Mouse (Mus musculus) kidney, embryonic 16.5 days (tissue): Measurements from ENCODE around the gene Foxd1. TPM values are rescaled to one million over a fixed set of nuclear protein-coding genes. Genes with fewer than 3 reads are reported as not detected.

ENCODE experiments used
- ATAC-seq: fragments of 200-750 bp; cut with Nextera tagmentation; 2 replicates; pipeline ENCODE4 v1.8.0; 2017; ENCODE audit warnings: moderate TSS enrichment; ENCODE audit not compliant: low FRiP score, low TSS enrichment
- H3K27ac ChIP-seq: fragments of 300-500 bp; sonication (generic); 2 replicates; pipeline ENCODE4 v1.5.1; 2014; ENCODE audit warnings: low read length
- H3K27me3 ChIP-seq: fragments of 300-500 bp; sonication (generic); 2 replicates; pipeline ENCODE4 v1.6.1; 2014; ENCODE audit warnings: low read length, control low read depth, mixed read lengths; ENCODE audit not compliant: insufficient read depth
- H3K36me3 ChIP-seq: fragments of 300-500 bp; sonication (generic); 2 replicates; pipeline ENCODE4 v1.6.1; 2014; ENCODE audit warnings: low read length, control low read depth, mixed read lengths; ENCODE audit not compliant: insufficient read depth
- H3K4me1 ChIP-seq: fragments of 300-500 bp; sonication (generic); 2 replicates; pipeline ENCODE4 v1.6.1; 2014; ENCODE audit warnings: low read length, control low read depth, mixed read lengths; ENCODE audit not compliant: insufficient read depth
- H3K4me2 ChIP-seq: fragments of 300-500 bp; sonication (generic); replicated peaks from 2 replicates; pipeline ENCODE4 v1.6.1; 2014; ENCODE audit warnings: low read depth, low read length
- H3K4me3 ChIP-seq: fragments of 300-500 bp; sonication (generic); 2 replicates; pipeline ENCODE4 v1.5.1; 2014; ENCODE audit warnings: mild to moderate bottlenecking, low read length
- H3K9ac ChIP-seq: fragments of 300-500 bp; sonication (generic); replicated peaks from 2 replicates; pipeline ENCODE4 v1.6.1; 2014; ENCODE audit warnings: low read length
- H3K9me3 ChIP-seq: fragments of 300-500 bp; sonication (generic); 2 replicates; pipeline ENCODE4 v1.6.1; 2016; ENCODE audit warnings: low read length, control low read depth
- WGBS: fragments of 180-500 bp; shearing (Covaris S2); extraction: QIAGEN DNeasy Blood & Tissue Kit; methylation state at CpG from one replicate; pipeline ENCODE4 v1.1.7; 2014; 5-methylcytosine and 5-hydroxymethylcytosine counted together
- polyA plus RNA-seq: library from polyadenylated mRNA; unstranded; fragments of >200 nt; fragmentation: Nextera tagmentation; extraction: Ambion mirVana; gene quantifications from 2 replicates; pipeline ENCODE4 v1.2.1, GENCODE M21; 2015

Foxd1 gene
- polyA plus RNA-seq = 2.5 and 3.1 TPM in 2 replicates

DNA sequence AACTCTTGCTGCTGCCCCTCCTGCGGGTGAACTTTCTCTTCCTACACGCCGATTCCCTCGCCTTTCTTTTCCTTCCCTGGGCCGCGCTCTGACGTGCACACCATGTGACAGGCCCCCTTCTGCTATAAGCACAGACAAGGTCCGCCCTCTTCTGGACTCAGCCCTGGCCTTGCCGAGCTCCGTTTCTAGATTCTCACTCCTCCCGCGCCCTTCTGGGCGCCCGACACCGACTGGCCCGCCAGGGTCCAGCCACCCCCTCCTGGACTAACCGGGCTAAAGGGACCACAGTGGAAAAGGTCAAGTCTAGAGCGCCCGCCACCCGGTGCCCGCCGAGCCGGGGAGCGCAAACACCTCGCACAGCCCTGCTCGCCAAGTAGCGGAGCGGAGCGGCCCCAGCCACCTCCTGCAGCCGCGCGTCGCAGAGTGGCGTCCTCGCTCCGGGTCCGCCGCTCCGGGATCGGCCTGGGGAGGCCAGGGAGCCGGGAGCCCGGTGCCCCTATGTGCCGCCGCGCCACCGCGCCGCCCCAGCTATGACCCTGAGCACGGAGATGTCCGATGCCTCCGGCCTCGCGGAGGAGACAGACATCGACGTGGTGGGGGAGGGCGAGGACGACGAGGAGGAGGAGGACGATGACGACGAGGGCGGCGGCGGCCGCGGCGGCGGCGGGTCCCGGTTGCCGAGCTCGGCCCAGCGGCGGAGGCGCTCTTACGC, at the start of gene Foxd1:
Gene Foxd1, plus strand, starts transcription at position 153 of the 712 bp plus-strand sequence.
- Histone ChIP-seq H3K4me3 (peak within 1 kb of the TSS; percentile 66), H3K27me3 (peaks cover 76% of the 10 kb centered on the region), H3K4me1 (peaks cover 29% of the 10 kb centered on the region), H3K27ac (peak within 1 kb of the TSS; percentile 75), H3K36me3 (no peaks in the 10 kb centered on the region), H3K9me3 (no peaks in the 10 kb centered on the region), H3K4me2 (peak within 1 kb of the TSS; percentile 77), H3K9ac (peak within 1 kb of the TSS; percentile 84)
- under 1% methylated on average over 67 of the region's 76 CpGs for WGBS
- ATAC-seq = peak; percentile 95

- WGBS = 90% methylated on average over 9 of the region's 9 CpGs
- Histone ChIP-seq H3K4me2 (no peak overlapping the region), H3K27ac (no peak overlapping the region), H3K9ac (no peak overlapping the region), H3K27me3 (no peaks in the 10 kb centered on the region), H3K4me3 (no peak overlapping the region), H3K9me3 (no peaks in the 10 kb centered on the region), H3K4me1 (no peaks in the 10 kb centered on the region), H3K36me3 (peaks cover 12% of the 10 kb centered on the region)
- ATAC-seq = no peak
Measured at GRCm38 (mm10) chr13:98305257-98305656, 48.8 kb upstream of the Foxd1 start.

GRCm38 (mm10) chr13:98306393-98306792, 47.6 kb upstream of the Foxd1 start:
- WGBS = 52% methylated on average over 5 of the region's 5 CpGs
- no peak overlapping the region for H3K4me3 ChIP-seq
- H3K9ac ChIP-seq = no peak overlapping the region
- no peak overlapping the region for H3K27ac ChIP-seq
- no peak for ATAC-seq
- peaks cover 23% of the 10 kb centered on the region for H3K36me3 ChIP-seq
- no peaks in the 10 kb centered on the region for H3K4me1 ChIP-seq
- H3K27me3 ChIP-seq = no peaks in the 10 kb centered on the region
- no peak overlapping the region for H3K4me2 ChIP-seq
- H3K9me3 ChIP-seq = no peaks in the 10 kb centered on the region

- Histone ChIP-seq H3K9ac (no peak overlapping the region), H3K4me1 (no peaks in the 10 kb centered on the region), H3K9me3 (no peaks in the 10 kb centered on the region), H3K36me3 (peaks cover 28% of the 10 kb centered on the region), H3K4me3 (no peak overlapping the region), H3K27ac (no peak overlapping the region), H3K4me2 (no peak overlapping the region), H3K27me3 (no peaks in the 10 kb centered on the region)
- no peak for ATAC-seq
- 40% methylated on average over 14 of the region's 14 CpGs for WGBS
Measured at GRCm38 (mm10) chr13:98306852-98307475, 47.1 kb upstream of the Foxd1 start.

DNA sequence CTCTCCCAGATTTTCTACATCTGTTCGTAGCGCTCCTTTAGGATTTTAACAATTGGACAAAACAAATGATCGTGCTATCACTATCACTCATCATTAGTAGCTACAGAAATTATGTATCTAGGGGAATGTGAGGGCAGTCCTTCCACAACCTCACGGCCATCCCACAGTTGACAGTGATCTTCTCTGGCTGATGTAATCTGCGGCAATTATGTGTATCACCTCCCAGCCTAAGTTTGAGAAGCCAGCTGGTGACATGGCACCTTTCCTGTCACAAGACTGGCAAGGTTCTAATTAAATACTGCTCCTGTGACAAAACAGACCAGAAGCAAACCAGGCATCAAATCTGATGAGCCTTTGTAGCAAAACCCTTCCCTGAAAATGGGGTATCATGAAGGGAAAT, 46.0 kb upstream of the Foxd1 start:
- no peaks in the 10 kb centered on the region for H3K27me3 ChIP-seq
- H3K4me2 ChIP-seq = no peak overlapping the region
- no peak for ATAC-seq
- H3K27ac ChIP-seq = no peak overlapping the region
- H3K4me1 ChIP-seq = no peaks in the 10 kb centered on the region
- WGBS = 87% methylated on average over 5 of the region's 5 CpGs
- no peak overlapping the region for H3K9ac ChIP-seq
- no peak overlapping the region for H3K4me3 ChIP-seq
- H3K9me3 ChIP-seq = no peaks in the 10 kb centered on the region
- H3K36me3 ChIP-seq = peaks cover 35% of the 10 kb centered on the region

DNA sequence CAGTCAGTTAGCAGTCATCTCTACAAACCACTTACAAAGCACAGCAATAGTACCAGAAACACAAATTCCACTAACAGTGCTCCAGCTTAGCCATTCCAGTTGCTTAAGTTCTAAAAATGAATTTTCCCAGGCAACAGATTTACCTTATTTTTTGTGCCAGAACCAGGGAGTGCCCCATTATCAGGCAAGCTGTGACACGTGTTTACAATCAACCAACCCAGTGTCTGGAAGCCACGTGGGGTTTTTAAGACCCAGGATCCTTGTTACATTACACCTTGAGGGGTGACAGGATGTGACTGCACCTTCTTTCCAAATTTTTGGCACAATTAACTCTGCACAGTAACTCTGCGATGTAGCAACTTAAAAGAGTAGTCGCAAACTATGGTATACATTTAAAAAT, 45.3 kb upstream of the Foxd1 start:
- 81% methylated on average over 4 of the region's 4 CpGs for WGBS
- H3K4me3 ChIP-seq = no peak overlapping the region
- H3K27me3 ChIP-seq = no peaks in the 10 kb centered on the region
- H3K9ac ChIP-seq = no peak overlapping the region
- no peak overlapping the region for H3K4me2 ChIP-seq
- ATAC-seq = no peak
- H3K9me3 ChIP-seq = no peaks in the 10 kb centered on the region
- H3K27ac ChIP-seq = no peak overlapping the region
- H3K4me1 ChIP-seq = no peaks in the 10 kb centered on the region
- H3K36me3 ChIP-seq = peaks cover 40% of the 10 kb centered on the region

GRCm38 (mm10) chr13:98311597-98311996, 42.4 kb upstream of the Foxd1 start:
- WGBS = 94% methylated on average over 5 of the region's 5 CpGs
- Histone ChIP-seq H3K4me1 (peaks cover 12% of the 10 kb centered on the region), H3K4me2 (no peak overlapping the region), H3K9me3 (no peaks in the 10 kb centered on the region), H3K9ac (no peak overlapping the region), H3K27me3 (no peaks in the 10 kb centered on the region), H3K36me3 (peaks cover 43% of the 10 kb centered on the region), H3K27ac (no peak overlapping the region), H3K4me3 (no peak overlapping the region)
- no peak for ATAC-seq

- H3K36me3 ChIP-seq = peaks cover 42% of the 10 kb centered on the region
- ATAC-seq = no peak
- no peaks in the 10 kb centered on the region for H3K27me3 ChIP-seq
- H3K27ac ChIP-seq = no peak overlapping the region
- no peak overlapping the region for H3K4me2 ChIP-seq
- no peak overlapping the region for H3K9ac ChIP-seq
- WGBS = 73% methylated on average over 7 of the region's 7 CpGs
- no peaks in the 10 kb centered on the region for H3K9me3 ChIP-seq
- H3K4me1 ChIP-seq = peaks cover 15% of the 10 kb centered on the region
- H3K4me3 ChIP-seq = no peak overlapping the region
Measured at GRCm38 (mm10) chr13:98313631-98314030, 40.4 kb upstream of the Foxd1 start.

DNA sequence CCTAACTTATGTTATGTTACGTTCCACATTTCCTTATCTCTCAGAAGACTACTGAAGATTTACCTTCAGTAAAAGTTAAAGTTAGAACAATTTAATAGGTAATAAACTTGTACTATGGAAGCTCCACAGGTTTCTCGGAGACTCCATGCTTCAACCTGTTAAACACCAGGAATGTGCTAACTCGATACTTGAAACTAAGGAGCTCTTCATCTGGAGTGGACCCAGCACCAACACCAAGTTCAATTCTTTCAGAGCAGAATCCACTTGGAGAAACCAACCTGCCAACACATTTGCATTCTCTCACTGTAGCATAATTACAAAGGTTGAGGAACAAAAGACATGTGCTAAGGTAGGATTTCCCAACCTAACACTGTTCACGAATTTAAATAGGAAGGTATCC, 38.9 kb upstream of the Foxd1 start:
- no peak overlapping the region for H3K27ac ChIP-seq
- peak overlapping the region; percentile 75 for H3K4me2 ChIP-seq
- H3K9me3 ChIP-seq = no peaks in the 10 kb centered on the region
- peak overlapping the region; percentile 30 for H3K4me3 ChIP-seq
- H3K9ac ChIP-seq = no peak overlapping the region
- H3K36me3 ChIP-seq = peaks cover 32% of the 10 kb centered on the region
- ATAC-seq = no peak
- peaks cover 15% of the 10 kb centered on the region for H3K4me1 ChIP-seq
- WGBS = 39% methylated on average over 4 of the region's 4 CpGs
- H3K27me3 ChIP-seq = no peaks in the 10 kb centered on the region

DNA sequence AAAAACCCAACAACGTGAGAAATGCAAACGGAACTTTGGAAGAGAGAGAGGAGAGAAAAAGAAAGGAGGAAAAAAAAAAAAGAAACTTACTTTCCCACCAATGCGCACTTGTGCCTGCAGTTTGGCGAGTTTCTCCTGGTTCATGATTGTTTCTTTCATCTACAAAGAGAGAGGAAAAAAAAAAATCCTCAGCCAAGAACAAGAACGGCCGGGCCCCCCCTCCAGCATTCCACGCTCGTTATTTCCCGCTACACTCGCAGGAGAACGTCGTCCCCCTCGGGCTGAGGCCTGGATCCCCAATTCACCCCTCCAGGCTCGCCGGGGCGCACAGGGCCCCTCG, 37.9 kb upstream of the Foxd1 start:
- H3K27me3 ChIP-seq = no peaks in the 10 kb centered on the region
- H3K9ac ChIP-seq = peak overlapping the region; percentile 99
- peak overlapping the region; percentile 97 for H3K4me3 ChIP-seq
- peak overlapping the region; percentile 93 for H3K27ac ChIP-seq
- WGBS = under 1% methylated on average over 16 of the region's 17 CpGs
- H3K4me2 ChIP-seq = peak overlapping the region; percentile 75
- ATAC-seq = no peak
- peaks cover 23% of the 10 kb centered on the region for H3K36me3 ChIP-seq
- no peaks in the 10 kb centered on the region for H3K9me3 ChIP-seq
- H3K4me1 ChIP-seq = peaks cover 15% of the 10 kb centered on the region
